Mouse (Mus musculus): Measurements from ENCODE around the gene Cand1.

Gene Cand1

DNA sequence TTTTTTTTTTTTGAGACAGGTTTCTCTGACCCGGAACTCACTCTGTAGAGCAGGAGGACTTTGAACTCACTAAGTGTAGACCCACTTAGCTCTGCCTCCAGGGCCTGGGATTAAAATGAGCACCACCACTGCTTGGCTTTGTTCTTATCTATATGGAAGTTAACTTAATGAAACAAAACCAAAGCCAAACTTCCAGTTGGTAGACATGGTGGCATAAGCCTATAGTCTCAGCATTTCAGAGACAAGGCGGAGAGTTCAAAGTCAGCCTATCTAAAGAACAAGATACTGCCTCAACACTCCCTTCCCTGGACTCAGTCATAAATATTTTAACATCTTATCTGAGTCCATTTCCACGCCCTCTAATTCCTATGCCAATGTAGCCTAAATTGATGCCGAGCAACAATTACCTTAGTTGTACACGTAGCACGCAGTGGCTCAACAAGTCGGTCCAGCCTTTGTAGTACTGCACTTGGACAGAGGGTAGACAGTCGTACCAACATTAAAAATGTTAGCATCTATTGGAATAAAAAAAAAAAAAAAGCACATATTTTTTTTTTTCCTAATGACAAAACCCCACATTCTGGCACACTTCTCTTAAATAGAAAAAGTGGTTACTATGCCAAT, 33.4 kb downstream of the Cand1 start:
- DNase-seq, result no peak

DNA sequence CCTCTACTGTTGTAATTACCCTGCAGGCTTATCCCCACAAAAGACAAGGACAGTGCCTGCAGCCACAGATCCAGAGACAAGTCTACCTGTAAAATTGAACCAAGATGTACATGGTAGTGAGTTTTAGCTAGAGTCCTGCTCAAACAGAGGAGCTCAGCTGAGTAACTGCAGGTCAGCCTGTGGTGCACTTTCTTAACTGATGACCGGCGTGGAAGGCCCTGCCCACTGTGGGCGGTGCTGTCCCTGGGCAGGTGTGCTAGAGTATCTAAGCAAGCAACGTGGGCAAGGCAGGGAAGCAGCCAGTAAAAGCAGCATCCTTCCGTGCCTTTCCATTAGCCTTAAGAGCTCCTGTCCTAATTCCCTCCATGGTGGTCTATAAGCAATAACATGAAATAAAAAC, 34.6 kb downstream of the Cand1 start:
- DNase-seq, result no peak

DNA sequence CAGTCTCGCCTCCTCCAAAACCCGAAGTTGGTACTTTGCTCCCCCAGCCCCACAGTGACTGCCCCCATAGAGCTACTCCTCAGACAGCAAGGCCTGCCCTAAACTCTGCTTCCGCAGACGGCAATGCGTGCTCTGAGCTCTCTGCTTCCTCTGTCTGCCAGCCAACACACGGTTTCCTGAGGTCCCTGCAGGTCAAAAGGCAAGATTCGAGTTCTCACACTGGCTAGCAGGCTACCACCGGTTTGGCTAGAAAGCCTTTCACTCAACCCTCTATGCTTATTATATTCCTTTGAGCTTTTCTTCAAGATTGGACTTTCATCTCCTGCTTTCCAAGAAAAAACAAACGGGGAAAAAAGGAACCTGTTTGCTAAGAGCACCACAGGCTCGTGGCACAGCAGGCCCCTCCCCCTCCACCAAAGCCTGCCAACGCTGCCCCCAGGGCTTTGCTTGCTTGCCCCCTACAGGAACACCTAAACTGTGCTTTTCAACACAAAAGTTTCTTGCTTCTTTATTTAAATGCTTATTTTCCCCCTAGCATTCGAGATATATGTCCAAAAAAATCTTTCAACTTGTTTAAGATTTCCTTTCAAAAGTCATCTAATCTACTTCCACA, 35.4 kb downstream of the Cand1 start:
- DNase-seq, result no peak

DNA sequence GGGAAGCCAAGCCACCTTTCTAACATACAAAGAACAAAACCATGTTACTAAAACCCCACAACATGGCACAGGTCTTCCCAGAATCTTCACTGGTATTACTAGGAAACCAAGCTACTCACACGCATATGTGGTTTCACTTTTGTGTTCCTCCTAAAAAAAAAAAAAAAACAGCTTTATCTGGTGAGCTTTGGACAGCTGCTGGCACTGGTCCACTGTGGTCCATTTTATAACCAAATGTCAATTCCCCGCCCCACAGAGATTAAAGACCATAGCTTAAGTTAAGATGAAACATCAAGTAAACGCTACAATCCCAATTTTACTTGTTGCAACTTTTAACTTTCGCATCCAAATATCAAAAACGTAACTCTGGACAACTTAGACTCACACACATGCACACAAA, 40.0 kb downstream of the Cand1 start:
- no peak for DNase-seq

DNA sequence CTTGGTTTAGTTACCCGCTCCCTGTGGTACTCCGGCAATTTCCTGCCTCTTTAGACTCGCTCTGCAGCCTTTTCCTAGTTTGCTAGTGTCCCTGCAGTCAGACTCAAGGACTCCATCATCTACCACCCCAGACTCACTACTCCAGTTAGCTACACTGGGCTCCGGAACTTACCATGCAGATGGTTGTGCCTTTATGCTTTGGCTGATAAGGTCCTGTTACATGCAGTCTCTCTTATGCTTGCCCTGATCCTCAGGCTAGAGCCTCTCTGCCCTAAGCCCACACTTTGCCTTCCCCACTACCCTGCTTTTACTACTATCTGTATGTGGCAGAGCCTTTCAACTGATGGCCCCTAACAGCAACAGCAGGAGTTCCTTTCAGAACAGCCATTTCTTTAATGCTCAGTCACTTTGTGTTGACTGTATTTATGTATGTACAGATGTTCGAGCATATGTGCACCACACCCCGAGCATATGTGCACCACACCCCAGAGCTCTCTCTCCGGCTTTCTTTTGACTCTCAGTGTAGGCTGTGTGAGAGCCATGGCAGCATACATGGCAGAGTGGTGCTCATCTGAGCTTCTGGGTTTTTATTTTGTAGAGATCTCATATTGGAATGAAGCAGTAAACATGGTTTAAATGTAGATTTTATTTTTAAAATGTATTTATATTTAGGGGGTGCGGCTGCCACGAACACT, 41.5 kb downstream of the Cand1 start:
- DNase-seq, result no peak

DNA sequence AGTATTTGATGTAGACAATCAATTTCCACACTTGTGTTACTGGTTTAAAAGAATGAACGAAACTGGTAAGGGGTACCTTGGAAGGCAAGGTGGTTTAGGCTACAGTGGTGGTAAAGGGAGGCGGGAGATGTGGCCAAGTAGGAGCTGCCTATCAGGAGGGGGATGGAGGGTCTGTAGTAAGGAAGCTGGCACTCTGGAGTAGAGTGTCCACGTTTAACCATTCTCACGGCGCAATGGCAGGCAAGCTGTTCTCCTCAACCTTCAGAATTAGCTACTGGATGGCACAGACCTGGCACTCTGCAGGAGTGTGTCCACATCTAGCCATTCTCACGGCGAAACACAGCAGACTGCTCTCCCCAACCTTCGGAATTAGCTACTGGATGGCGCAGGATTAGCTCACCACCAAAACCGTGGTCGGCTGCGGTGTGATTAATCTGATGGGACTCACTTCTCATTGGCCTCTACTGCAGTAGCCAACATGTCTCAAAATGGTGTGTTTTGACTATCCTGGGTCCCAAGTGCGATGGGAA, 42.2 kb downstream of the Cand1 start:
- no peak for DNase-seq

DNA sequence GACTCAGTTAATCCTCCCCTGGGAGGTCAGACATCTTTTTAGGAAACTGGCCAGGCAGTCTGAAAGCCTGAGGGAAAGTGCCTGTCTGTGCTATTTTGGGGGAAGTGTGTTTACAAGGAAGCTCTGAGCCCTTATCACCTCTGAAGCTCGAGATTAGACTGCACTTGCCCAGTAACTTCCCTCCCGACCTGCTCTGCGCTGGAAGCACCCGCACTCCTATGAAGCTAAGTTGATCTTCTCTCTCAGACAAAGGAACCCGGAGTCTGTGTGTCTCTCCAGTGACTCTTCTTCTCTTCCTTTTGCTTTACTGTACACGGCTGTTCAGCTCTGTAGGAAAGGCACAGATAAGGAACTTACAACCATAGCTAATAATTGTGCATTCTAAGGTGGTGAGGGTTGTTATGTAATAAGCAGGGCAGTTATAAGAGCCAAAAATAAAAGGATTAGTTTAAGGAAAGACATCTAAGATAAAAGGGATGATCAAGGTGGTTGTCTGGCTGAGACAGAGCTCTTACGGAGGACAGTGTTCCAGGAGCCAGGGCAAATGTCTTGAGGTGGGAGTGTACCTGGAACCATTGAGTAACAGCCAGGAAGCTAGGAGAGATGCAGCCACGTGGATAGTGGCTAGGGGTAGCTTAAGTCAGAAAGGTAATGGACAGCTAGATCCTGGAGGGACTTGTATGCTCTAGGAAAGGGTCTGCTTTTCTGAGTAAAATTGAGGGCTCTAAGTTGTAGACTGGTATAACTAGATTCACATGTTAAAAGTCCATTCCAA, 47.1 kb downstream of the Cand1 start:
- DNase-seq, result no peak

DNA sequence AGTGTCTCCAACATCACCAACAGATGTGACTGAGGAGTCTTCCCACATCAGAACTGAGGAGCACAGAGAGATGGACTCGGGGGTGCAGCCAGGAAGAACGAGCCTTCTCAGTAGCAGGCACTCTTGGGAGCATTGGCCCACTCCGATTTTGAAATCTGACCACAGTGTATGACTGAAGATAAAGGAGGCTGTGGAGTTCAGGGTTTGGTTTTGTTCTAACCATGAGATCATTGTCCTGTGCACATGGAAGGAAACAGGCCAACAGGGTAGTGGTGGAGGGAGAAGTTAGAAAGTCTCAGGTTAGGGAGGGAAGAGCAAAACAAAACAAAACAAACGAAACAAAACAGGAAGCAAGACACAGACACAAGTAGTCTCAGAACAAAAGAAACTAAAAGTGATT, 52.1 kb downstream of the Cand1 start:
- DNase-seq, result no peak

DNA sequence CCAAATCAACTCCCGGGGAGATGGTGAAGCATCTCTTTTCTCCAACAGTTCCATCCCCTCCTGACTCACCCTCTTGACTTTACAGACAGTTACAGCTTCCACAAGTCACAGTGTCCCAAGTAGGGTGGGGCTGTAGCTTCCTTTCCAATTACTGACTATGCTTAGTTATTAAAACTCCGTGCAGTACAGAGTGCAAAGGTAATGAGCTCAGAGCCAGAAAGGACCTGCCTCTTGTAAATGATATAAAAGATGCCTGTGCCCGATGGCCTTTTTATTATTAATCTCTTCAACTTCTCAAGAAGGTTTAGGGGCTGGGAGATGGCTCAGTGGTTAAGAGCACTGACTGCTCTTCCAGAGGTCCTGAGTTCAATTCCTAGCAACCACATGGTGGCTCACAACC, 70.2 kb downstream of the Cand1 start:
- no peak for DNase-seq

DNA sequence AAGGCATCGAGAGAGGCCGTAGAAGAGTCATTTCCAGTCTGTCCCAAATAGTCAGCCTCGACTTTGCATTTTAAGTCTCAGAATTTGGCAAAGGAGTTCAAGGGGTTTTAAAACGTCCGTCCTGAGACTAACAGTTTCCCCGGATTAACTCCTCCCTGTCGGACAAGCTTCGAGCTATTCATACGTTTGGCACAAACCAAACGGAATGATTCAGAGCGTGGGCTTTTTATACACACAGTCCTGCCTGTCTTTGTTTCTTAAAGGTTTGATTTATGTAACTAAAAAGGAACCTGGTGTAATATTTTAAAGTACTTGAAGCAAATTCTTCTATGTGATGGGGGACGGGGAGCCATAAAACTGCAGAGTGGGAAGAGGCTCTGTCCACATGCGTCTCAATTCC, 70.6 kb downstream of the Cand1 start:
- DNase-seq, result no peak

DNA sequence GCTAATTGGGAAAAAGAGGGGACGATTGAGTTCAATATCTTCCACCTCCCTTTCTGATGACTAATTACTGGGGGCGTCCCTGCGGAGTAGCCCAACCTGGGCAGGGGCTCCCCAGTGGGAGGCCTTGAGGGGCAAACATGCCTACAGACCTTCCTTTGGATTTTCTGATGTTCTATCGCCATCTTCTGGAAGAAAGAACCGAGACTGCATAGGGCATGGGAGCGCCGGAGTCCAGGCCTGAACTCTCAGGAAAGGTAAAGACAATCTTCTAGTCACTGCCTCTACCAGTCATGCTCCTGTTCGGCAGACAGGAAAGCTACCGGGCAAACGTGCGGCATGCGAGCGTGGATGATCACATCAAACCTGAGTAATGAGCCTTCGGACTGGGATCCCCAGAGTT, 71.1 kb downstream of the Cand1 start:
- DNase-seq, result no peak

DNA sequence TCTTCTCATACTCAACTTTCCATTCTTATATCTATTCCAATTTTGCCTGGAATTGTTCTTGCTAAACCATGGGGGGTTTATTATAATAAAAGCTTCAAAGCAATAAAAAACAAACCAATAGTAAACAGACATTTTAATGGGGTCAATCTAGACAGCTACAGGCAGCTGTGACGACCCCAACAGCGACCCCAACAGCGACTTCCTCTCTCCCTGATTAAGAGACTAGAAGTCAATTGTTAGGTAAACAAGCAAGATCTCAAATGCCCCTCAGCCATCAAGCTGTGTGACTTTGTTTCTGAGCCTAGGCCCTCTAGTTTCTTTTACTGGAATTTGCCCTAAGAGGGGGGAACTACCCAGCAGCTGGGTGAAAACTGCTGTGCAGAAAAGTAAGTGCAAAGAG, 72.0 kb downstream of the Cand1 start:
- DNase-seq, result no peak

DNA sequence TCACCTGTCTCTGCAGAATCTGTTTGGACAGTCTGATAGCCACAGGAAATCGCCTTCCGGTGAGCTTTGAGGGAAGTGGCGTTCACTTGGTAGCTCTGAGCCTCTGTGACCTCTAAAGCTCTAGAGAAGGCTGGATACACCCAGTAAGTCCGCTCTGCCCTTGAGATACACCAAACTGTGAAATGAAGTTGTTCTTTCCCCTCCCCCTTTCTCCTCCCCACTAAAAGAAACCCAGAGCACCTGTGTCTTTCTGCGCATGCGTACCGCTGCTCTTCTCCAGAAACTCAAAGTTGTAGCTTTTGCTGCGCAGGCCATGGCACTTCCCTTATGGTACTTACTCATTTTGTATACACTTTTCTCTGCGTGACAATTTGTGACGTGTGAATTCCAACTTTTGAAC, 74.8 kb downstream of the Cand1 start:
- DNase-seq, result no peak

DNA sequence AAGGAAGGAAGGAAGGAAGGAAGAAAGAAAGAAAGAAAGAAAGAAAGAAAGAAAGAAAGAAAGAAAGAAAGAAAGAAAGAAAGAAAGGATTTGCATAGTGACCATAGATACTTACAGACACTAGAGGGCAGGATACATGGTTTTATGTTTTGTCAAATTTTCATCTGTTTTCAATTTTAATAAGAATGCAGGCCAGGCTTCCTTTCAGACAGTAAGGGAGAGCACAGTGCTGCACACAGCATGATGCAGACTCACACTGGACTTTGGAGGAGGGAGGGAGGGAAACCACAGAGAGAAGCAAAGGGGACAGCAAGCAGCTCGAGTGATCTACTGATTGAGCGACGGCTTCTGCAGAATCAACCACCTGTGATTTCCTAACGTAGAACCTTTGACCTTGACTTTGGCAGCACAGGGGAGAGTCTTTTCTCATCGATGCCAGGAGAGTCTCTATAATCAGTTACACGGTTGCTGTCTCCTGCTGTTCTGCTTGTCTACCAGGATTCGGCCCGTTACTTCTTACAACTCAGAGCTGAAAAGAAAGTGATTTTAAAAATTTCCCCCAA, 78.0 kb downstream of the Cand1 start:
- no peak for DNase-seq

DNA sequence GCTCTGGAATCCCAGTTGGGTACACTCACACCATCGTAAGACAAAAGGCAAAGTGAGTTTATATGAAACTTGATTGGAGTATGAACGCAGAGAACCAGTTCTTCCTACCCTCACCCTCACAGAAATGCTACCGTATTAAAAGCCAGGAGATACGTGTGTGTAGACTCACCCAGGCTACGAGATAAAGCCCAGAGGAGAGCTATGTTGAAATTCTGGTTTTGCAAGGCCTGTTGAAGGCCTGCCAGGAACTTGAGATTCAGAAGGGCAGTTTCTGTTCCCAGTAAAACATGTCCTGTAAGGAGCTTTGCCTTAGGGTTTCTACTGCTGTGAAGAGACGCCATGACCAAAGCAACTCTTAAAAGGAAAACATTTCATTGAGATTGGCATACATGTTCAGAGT, 79.7 kb downstream of the Cand1 start:
- DNase-seq, result no peak

DNA sequence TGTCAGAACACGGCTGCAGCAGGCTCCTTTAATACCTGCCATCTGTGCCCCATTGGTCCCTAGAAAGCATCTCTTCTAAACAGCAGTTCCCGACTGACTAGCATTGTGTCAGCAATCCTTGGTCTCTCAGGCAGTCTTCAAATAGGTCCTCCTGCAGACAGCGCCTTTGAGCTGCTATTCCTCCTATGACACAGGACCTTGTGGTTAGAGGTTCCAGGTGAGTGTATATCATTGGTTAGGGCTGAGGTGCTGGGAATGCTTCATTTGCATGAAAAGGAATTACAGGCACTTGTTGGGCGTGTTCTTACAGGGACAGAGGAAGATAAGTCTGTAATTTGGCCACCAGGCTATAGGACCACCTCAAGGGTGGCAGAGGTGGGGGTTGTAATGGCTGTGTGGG, 90.6 kb downstream of the Cand1 start:
- DNase-seq, result no peak

All from right cerebral cortex, postnatal 14 days (tissue).